Mouse (Mus musculus) forebrain, embryonic 12.5 days (tissue): ENCODE data around the gene Pacsin2. TPM values are rescaled to one million over a fixed set of nuclear protein-coding genes. Genes with fewer than 3 reads are reported as not detected.
"Not testable (repeated sequence)": the region's sequence is repeated elsewhere in the genome, so short reads cannot be mapped to it uniquely, and the experiment has no call there.

Experiments
- ATAC-seq: fragments of 200-750 bp; cut with Nextera tagmentation; 2 replicates; pipeline ENCODE4 v1.8.0; 2017; ENCODE audit warnings: moderate TSS enrichment; ENCODE audit not compliant: low FRiP score
- H3K27ac ChIP-seq: fragments of 300-500 bp; sonication (generic); 2 replicates; pipeline ENCODE4 v1.5.1; 2016; ENCODE audit warnings: mild to moderate bottlenecking
- H3K27me3 ChIP-seq: fragments of 300-500 bp; sonication (generic); 2 replicates; pipeline ENCODE4 v1.6.1; 2016; ENCODE audit warnings: mild to moderate bottlenecking
- H3K36me3 ChIP-seq: fragments of 300-500 bp; sonication (generic); replicated peaks from 2 replicates; pipeline ENCODE4 v1.6.1; 2016; ENCODE audit warnings: mild to moderate bottlenecking
- H3K4me1 ChIP-seq: fragments of 300-500 bp; sonication (generic); 2 replicates; pipeline ENCODE4 v1.6.1; 2016
- H3K4me2 ChIP-seq: fragments of 300-500 bp; sonication (generic); 2 replicates; pipeline ENCODE4 v1.6.1; 2016; ENCODE audit warnings: mild to moderate bottlenecking, moderate library complexity
- H3K4me3 ChIP-seq: fragments of 300-500 bp; sonication (generic); replicated peaks from 2 replicates; pipeline ENCODE4 v1.5.1; 2016; ENCODE audit warnings: mild to moderate bottlenecking
- H3K9ac ChIP-seq: fragments of 300-500 bp; sonication (generic); 2 replicates; pipeline ENCODE4 v1.6.1; 2016; ENCODE audit warnings: mild to moderate bottlenecking
- H3K9me3 ChIP-seq: fragments of 300-500 bp; sonication (generic); 2 replicates; pipeline ENCODE4 v1.6.1; 2016
- WGBS: fragments of 180-500 bp; shearing (Covaris S2); methylation state at CpG from one replicate; pipeline ENCODE4 v1.1.7; 2016; 5-methylcytosine and 5-hydroxymethylcytosine counted together
- polyA plus RNA-seq: library from polyadenylated mRNA; unstranded; fragments of >200 nt; fragmentation: Nextera tagmentation; extraction: Ambion mirVana; gene quantifications from 2 replicates; pipeline ENCODE4 v1.2.1, GENCODE M21; 2016

Pacsin2 gene
- 37.0 and 40.7 TPM in 2 replicates for polyA plus RNA-seq

DNA sequence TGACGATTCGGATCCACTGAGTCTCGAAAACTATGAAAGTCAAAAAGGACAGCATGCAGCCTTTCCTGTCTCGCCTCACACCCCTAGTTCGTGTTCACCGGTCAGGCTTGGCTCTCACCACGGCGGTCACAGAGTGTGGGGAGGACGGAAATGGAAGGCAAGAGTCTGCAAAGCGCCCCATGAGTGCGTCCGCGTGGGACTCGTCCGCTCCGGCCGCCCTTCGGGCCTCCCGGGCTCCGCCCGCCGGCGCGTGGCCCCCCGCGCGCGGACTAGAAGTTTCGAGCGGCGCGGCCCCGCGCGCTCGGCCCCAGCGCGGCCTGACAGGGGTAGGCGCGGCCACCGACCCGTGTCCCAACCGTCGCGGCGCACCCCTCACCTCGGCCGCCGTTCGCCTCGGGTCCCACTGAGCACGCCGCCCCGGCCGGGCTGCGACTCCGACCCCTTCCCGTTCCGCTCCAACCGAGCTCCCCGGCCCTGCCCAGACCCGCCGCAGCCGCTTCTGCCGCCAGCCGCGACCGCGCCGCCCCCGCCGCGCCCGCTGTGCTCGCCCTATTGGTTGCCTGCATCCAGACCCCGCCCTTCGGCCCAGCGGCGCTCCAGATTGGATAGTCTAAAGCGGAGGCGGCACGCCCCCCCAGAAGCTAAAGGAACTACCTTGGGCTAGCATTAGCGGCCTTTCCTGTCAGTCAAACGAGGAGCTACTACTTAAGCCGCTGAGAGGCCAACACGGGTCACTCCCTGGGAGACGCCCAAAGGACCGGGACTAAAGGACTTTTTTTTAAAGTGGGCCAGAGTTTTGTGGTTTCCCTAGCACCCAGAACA lies at the start of gene Pacsin2:
Pacsin2 (minus strand) TSS at position 524 of the 822 bp plus-strand sequence.
- H3K4me3 ChIP-seq = peak within 1 kb of the TSS; percentile 81
- H3K9me3 ChIP-seq = no peaks in the 10 kb centered on the region
- H3K9ac ChIP-seq = peak within 1 kb of the TSS; percentile 80
- peaks cover 10% of the 10 kb centered on the region for H3K4me1 ChIP-seq
- no peaks in the 10 kb centered on the region for H3K27me3 ChIP-seq
- ATAC-seq = peak; percentile 99
- no peaks in the 10 kb centered on the region for H3K36me3 ChIP-seq
- under 1% methylated on average over 79 of the region's 88 CpGs for WGBS
- peak within 1 kb of the TSS; percentile 46 for H3K27ac ChIP-seq
- H3K4me2 ChIP-seq = peak within 1 kb of the TSS; percentile 89

DNA sequence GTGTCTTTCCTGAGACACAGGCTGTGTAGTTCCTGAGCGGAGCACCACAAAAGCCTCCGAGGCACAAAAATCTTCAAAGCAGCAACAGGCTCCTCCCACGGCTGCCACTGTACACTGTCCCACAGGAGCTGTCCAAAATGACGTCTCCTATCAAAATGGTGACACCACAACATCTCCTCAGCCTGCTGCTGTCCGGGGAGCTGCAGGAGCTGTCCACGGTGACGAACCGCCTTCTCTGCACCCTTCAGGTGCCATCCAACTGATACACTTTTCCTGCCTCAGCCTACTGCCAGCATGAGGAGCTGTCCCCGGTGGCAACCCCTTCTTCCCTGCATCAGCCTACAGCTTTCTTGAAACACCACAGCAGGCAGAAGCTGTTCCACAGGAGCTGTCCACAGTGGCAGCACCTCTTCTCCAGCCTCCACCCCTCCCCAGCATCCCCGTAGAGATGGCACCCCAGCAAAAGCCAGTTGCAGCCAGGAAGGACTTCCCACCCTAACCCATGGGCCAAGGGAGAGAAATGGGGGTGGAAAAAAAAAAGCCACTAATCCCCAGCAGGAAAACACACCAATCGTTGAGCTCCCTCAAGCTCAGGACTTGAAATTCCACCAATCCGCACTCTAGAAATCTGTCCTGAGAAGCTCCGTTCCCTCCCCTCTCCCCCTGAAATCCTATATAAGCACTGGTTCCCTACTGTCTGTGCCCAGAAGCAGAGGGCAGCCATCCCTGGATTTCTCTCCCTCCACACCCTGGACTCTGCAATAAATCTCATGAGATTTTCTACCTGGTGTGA lies 48.3 kb upstream of the Pacsin2 start:
- Histone ChIP-seq H3K4me2 (no peak overlapping the region), H3K27me3 (peaks cover 13% of the 10 kb centered on the region), H3K4me1 (peaks cover 23% of the 10 kb centered on the region), H3K4me3 (no peak overlapping the region), H3K27ac (no peak overlapping the region), H3K9ac (no peak overlapping the region), H3K9me3 (no peaks in the 10 kb centered on the region), H3K36me3 (no peaks in the 10 kb centered on the region)
- no peak for ATAC-seq
- 75% methylated on average over 13 of the region's 13 CpGs for WGBS

- peak within 1 kb of the TSS; percentile 72 for H3K9ac ChIP-seq
- H3K4me3 ChIP-seq = peak within 1 kb of the TSS; percentile 58
- peaks cover 26% of the 10 kb centered on the region for H3K4me1 ChIP-seq
- peak within 1 kb of the TSS; percentile 91 for H3K27ac ChIP-seq
- peak; percentile 97 for ATAC-seq
- 0 out of 2 replicates have a peak, but pooled peaks cover under 1% of the 10 kb centered on the region for H3K36me3 ChIP-seq
- H3K9me3 ChIP-seq = no peaks in the 10 kb centered on the region
- 11% methylated on average over 41 of the region's 41 CpGs for WGBS
- peak within 1 kb of the TSS; percentile 76 for H3K4me2 ChIP-seq
- H3K27me3 ChIP-seq = peaks cover 13% of the 10 kb centered on the region
These were observed 46.5 kb upstream of the Pacsin2 start, which contains the start of gene Ttll1 for GRCm38 (mm10) chr15:83510805-83511405. Gene Ttll1 (minus strand): TSS chr15:83510893.

DNA sequence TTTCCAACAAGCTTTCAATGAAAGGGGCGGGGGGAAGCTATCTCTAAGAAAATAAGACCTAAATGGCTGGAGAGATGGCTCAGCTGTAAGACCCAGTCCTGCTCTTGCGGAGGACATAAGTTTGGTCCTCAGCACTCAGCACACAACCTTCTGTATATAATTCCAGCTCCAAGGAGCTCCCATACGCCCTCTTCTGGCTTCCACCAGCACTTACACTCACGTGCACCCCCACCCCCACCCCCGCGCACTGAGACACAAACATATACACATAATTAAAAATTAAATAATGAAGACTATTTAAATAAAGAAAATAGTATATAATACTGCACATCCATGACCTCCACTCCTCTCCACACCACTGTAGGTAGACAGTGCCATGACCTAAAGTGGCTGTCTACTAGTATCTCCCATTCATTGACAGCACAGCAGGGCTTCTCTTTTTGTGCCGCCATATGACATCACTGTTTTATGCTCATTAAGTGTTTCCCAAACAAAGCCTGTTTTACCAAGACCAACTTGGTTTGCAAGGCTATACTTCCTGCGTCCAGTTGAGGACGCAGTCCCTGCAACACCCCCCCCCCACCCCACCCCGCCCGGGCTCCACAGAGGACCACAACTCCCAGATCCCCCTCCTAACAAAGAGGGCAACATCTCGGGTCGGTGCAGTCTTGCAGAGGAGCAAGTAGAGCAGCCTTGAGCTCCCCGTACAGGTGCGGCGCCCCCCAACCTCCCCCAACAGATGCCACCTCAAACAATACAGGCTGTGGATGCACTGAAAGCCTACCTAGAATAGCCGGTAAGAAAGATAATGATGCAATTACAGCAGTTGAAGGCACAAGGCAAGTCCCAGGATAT lies 45.8 kb upstream of the Pacsin2 start:
- Histone ChIP-seq H3K4me1 (peaks cover 26% of the 10 kb centered on the region), H3K4me3 (peak overlapping the region; percentile 58), H3K27ac (peak overlapping the region; percentile 91), H3K9me3 (no peaks in the 10 kb centered on the region), H3K9ac (peak overlapping the region; percentile 72), H3K36me3 (peaks cover 8% of the 10 kb centered on the region), H3K4me2 (peak overlapping the region; percentile 76), H3K27me3 (peaks cover 13% of the 10 kb centered on the region)
- WGBS = 24% methylated on average over 17 of the region's 17 CpGs
- peak; percentile 74 for ATAC-seq

DNA sequence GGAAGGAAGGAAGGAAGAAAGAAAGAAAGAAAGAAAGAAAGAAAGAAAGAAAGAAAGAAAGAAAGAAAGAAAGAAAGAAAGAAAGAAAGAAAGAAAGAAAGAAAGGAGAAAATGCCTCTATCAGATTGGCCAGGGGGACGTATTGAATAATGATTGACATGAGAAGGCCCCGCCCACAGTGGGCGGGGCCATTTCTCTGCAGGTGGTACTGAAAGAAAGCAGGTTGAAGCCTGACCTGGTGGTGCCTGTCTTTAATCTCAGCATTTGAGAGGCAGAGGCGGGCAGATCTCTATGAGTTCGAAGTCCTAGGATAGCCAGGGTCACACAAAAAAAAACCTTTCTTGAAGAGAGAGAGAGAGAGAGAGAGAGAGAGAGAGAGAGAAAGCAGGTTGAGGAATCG lies 37.1 kb upstream of the Pacsin2 start:
- not testable (repeated sequence) for H3K9me3 ChIP-seq, H3K27ac ChIP-seq, H3K9ac ChIP-seq, H3K27me3 ChIP-seq, H3K4me1 ChIP-seq, H3K4me2 ChIP-seq, H3K4me3 ChIP-seq, ATAC-seq
- WGBS = 79% methylated on average over 6 of the region's 6 CpGs
- H3K36me3 ChIP-seq = peaks cover 79% of the 10 kb centered on the region

- Histone ChIP-seq H3K4me1 (no peaks in the 10 kb centered on the region), H3K9me3 (no peaks in the 10 kb centered on the region), H3K4me2 (no peak overlapping the region), H3K27me3 (no peaks in the 10 kb centered on the region), H3K9ac (no peak overlapping the region), H3K4me3 (no peak overlapping the region), H3K36me3 (peaks cover 84% of the 10 kb centered on the region), H3K27ac (no peak overlapping the region)
- no peak for ATAC-seq
- WGBS = 67% methylated on average over 3 of the region's 3 CpGs
These were observed 35.9 kb upstream of the Pacsin2 start for GRCm38 (mm10) chr15:83500352-83500751.

GRCm38 (mm10) chr15:83499211-83499755 lies 34.9 kb upstream of the Pacsin2 start:
- Histone ChIP-seq H3K36me3 (peaks cover 85% of the 10 kb centered on the region), H3K4me1 (no peaks in the 10 kb centered on the region), H3K4me3 (no peak overlapping the region), H3K27me3 (no peaks in the 10 kb centered on the region), H3K9me3 (no peaks in the 10 kb centered on the region), H3K9ac (no peak overlapping the region), H3K4me2 (no peak overlapping the region), H3K27ac (no peak overlapping the region)
- ATAC-seq = no peak
- 92% methylated on average over 10 of the region's 10 CpGs for WGBS

GRCm38 (mm10) chr15:83497299-83497698 lies 32.9 kb upstream of the Pacsin2 start:
- peaks cover 87% of the 10 kb centered on the region for H3K36me3 ChIP-seq
- no peak overlapping the region for H3K4me2 ChIP-seq
- no peak overlapping the region for H3K9ac ChIP-seq
- WGBS = 87% methylated on average over 6 of the region's 6 CpGs
- no peaks in the 10 kb centered on the region for H3K4me1 ChIP-seq
- no peak for ATAC-seq
- H3K27ac ChIP-seq = no peak overlapping the region
- H3K27me3 ChIP-seq = no peaks in the 10 kb centered on the region
- no peaks in the 10 kb centered on the region for H3K9me3 ChIP-seq
- H3K4me3 ChIP-seq = no peak overlapping the region

GRCm38 (mm10) chr15:83495787-83496367 lies 31.5 kb upstream of the Pacsin2 start:
- no peak overlapping the region for H3K9ac ChIP-seq
- no peaks in the 10 kb centered on the region for H3K27me3 ChIP-seq
- H3K36me3 ChIP-seq = peaks cover 91% of the 10 kb centered on the region
- WGBS = 66% methylated on average over 22 of the region's 22 CpGs
- no peaks in the 10 kb centered on the region for H3K9me3 ChIP-seq
- H3K4me1 ChIP-seq = no peaks in the 10 kb centered on the region
- no peak for ATAC-seq
- no peak overlapping the region for H3K4me3 ChIP-seq
- H3K27ac ChIP-seq = no peak overlapping the region
- H3K4me2 ChIP-seq = no peak overlapping the region

DNA sequence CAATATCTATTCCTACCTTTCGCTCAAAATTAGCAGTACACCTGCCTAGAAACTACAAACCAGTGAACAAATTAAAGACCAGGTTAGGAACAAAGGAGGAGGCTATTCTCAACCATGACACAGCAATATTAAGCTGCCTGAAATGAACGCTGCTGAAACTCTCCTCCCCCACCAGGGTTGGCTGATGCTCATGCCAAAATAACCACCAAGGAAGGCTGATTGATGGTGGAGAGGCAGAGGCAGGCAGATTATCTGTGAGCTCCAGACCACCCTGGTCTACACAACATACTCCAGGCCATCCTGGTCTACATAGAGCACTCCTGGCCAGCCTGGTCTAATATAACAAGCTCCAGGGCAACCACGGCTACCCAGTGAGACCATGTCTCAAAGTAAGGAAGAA lies 30.8 kb upstream of the Pacsin2 start:
- Histone ChIP-seq H3K4me3 (no peak overlapping the region), H3K27ac (no peak overlapping the region), H3K9me3 (no peaks in the 10 kb centered on the region), H3K27me3 (no peaks in the 10 kb centered on the region), H3K36me3 (peaks cover 94% of the 10 kb centered on the region), H3K4me1 (no peaks in the 10 kb centered on the region), H3K9ac (no peak overlapping the region), H3K4me2 (no peak overlapping the region)
- 90% methylated on average over 3 of the region's 3 CpGs for WGBS
- ATAC-seq = no peak

DNA sequence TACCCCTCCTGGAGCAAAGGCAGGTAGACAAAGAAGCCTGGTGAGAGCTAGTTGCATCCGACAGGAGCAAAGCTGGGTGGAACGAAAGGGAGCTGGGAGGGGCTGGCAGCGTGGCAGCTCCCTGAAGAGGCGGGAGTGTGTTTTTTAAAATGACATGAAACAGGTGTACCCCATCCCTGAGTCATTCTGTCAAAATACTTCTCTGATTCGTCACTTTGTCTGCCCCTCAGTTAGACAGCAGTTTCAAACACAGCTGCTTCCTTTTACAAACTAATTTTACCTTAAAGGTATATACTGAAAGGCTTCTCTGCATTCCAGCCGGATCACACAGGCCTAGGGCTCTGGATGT lies 30.1 kb upstream of the Pacsin2 start:
- H3K36me3 ChIP-seq = peaks cover 92% of the 10 kb centered on the region
- ATAC-seq = no peak
- no peaks in the 10 kb centered on the region for H3K4me1 ChIP-seq
- 84% methylated on average over 6 of the region's 6 CpGs for WGBS
- H3K27me3 ChIP-seq = no peaks in the 10 kb centered on the region
- no peak overlapping the region for H3K27ac ChIP-seq
- no peak overlapping the region for H3K9ac ChIP-seq
- no peak overlapping the region for H3K4me2 ChIP-seq
- no peaks in the 10 kb centered on the region for H3K9me3 ChIP-seq
- no peak overlapping the region for H3K4me3 ChIP-seq
